Mouse (Mus musculus) C2C12 (cell line): ENCODE results near the gene Tspan14.

Source experiments
- CTCF ChIP-seq: IDR thresholded peaks from one replicate; pipeline ENCODE4 v1.5.1; 2011; ENCODE audit not compliant: control insufficient read depth, insufficient read depth, insufficient read length
- MAX ChIP-seq: IDR thresholded peaks from one replicate; pipeline ENCODE4 v1.6.1; 2011; ENCODE audit warnings: mild to moderate bottlenecking, control low read depth
- MYOG ChIP-seq: IDR thresholded peaks from one replicate; pipeline ENCODE4 v1.6.1; 2011; ENCODE audit not compliant: control insufficient read depth, insufficient read length; ENCODE audit errors: extremely low read depth
- USF1 ChIP-seq: IDR thresholded peaks from one replicate; pipeline ENCODE4 v1.6.1; 2011; ENCODE audit warnings: low read depth, mild to moderate bottlenecking, control low read depth, moderate library complexity

DNA sequence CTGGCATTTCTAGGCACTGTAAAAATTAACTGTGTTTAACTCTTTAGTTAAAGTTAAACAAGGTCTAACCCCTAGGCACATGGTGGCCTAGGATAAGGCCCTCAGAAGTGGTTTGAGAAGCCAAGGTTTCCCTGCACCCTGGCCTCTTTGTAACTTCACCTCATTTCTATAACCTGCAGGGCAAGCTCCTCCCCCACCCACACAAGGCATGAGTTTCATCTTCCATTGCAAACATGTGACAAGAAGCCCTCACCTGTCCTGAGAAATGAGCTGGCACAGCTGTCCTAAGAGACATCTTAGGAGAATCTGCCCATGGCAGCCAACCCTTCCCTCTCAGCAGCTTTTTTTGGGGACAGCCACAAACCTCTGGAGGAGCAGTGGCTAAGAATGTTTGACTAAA, 1.7 kb downstream of the Tspan14 start:
- TF ChIP-seq CTCF (no peak), MYOG (no peak), MAX (no peak), USF1 (no peak)
